Mouse (Mus musculus) bone marrow macrophage, adult 2 months (primary cell): ENCODE results near the gene Trib3.

Experiments
- CTCF ChIP-seq: IDR thresholded peaks from 2 replicates; pipeline ENCODE4 v1.5.1; 2012; ENCODE audit warnings: low read depth, mild to moderate bottlenecking, low read length, moderate library complexity
- POLR2A ChIP-seq: IDR thresholded peaks from 2 replicates; pipeline ENCODE4 v1.6.1; 2012; ENCODE audit warnings: mild to moderate bottlenecking, low read depth, low read length, borderline replicate concordance

DNA sequence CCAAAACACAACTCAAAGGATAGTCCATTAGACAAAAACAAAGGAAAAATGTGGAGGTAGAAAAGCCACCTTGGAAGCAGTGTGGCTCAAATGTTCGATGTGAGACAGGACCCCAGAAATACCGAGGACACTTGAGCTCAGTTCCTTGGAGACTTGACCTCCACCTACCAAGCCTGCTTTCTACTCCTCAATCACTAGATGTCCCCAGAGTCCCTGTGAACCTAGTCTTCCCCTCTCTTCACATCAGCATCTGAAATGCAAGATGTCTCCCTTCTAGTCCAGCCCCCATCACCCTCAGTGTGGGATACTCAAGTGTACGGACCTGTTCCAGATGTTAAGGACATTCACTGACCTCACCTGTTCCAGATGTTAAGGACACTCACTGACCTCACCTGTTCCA lies 49.0 kb upstream of the Trib3 start:
- TF ChIP-seq CTCF = no peak
- no peak for TF ChIP-seq POLR2A
